Mouse (Mus musculus) ES-Bruce4 (cell line): Measurements from ENCODE around the gene Platr25.
"Not testable (repeated sequence)": the region's sequence is repeated elsewhere in the genome, so short reads cannot be mapped to it uniquely, and the experiment has no call there.

ENCODE experiments used
- CTCF ChIP-seq: IDR thresholded peaks from one replicate; pipeline ENCODE4 v1.8.1; 2011; ENCODE audit warnings: low read depth, low read length
- EP300 ChIP-seq: IDR thresholded peaks from 2 replicates; pipeline ENCODE4 v1.6.1; 2011; ENCODE audit warnings: low read depth, low read length; ENCODE audit not compliant: insufficient read depth

DNA sequence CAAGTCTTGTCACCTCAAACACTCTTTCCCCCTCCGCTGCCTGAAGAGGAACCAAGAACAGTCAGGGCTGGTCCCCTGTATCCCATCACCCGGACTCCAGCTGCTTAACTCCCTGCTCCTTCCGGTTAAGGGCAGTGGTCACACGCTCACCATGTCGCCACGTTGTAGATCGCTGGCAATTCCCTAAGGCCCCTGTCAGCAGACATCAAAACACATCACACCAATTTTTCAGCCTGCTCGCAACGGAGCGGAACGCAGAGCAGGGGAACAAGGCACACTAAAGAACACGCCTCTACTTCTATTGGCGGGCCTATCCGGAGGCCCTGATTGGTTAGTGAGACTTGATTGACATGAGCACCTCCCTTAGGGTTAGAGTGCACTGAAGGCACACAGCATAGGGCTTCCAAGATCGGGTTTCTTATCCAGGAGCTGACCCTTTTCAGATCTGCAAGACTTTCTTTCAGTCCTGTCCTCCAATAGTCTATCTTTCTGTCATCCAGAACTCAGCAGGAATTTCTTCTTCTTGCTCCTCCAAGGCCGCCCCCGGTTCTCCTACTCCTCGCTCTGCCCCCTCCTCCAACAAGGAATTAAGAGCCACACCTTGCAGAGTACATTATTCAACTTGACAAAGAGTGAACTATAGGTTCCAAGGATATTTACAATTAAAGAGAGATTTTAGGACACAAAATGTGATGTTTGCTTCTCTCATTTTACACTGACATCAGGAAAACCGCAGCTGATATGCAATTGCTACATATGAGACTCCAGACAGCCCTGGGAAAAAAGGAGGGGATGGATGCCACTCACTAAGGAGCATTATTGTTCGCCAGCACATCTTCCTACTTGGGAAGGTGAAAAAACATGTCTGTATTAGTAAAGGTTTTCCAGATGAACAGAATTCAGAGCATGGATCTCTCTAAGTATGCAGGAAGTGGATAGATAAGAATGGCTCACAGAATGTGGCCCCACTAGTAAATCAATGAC lies at the start of gene Platr25:
- not testable (repeated sequence) for TF ChIP-seq CTCF, EP300
